9 mouse cellular contexts compared by ENCODE assay signal in genomic region chr1:179645980-179646268, GRCm38 (mm10). TPM values are rescaled to one million over a fixed set of nuclear protein-coding genes. Genes with fewer than 3 reads are reported as not detected.
A peak's percentile ranks its signal among the peaks of the same experiment; 100 is the strongest.
DNase-seq lines count a peak whose midpoint lies in the region; ATAC-seq and TF ChIP-seq lines count a peak whose summit lies in the region.
"Had no signal": no experiment of that assay in that cellular context is flagged by ENCODE, and none has a peak within 500 bp of the region (broad histone marks: within the 10 kb centered on the region; RNA-seq: fewer than 3 reads in every experiment).

No protein-coding gene starts in this region.

- CTCF ChIA-PET in Patski (lab: Charles Lee): interaction anchor here (1.0 to 3.7 kb wide), 9 partner anchors 11 to 201 kb away, joined by 3 to 15 read pairs (median 4); no protein-coding TSS in a partner anchor

- DNase-seq in heart, postnatal 14 days: no peak
- no peak for DNase-seq in Patski (ENCODE audit: low read depth, low spot score)
- DNase-seq in gastrocnemius, postnatal 36 days: no peak
- DNase-seq in urinary bladder, postnatal 25 days (ENCODE audit: low spot score): no peak

- in situ Hi-C loops in Patski (cut with MboI; ENCODE audit: low pct_unique_long_range_greater_than_20kb): loop anchor here (10.0 kb wide), 1 partner anchor 199 kb away; no protein-coding TSS in a partner anchor

- 19% methylated on average over 4 of the region's 4 CpGs for WGBS in heart, embryonic 14.5 days
- 12% methylated on average over 4 of the region's 4 CpGs for WGBS in hindbrain, embryonic 13.5 days
- 25% methylated on average over 4 of the region's 4 CpGs for WGBS in midbrain, embryonic 12.5 days

- POLR2A ChIA-PET in Patski (lab: Charles Lee): interaction anchor here (1.2 kb wide), 1 partner anchor 22 kb away, joined by 3 read pairs; no protein-coding TSS in a partner anchor

- no peak overlapping the region; the same call in 1 of the 2 replicates for H3K9ac ChIP-seq in heart, embryonic 14.5 days (ENCODE audit: low read length)
- H3K9ac ChIP-seq in hindbrain, embryonic 13.5 days: peak overlapping the region; percentile 46; the same call in 1 of the 2 replicates
- H3K9ac ChIP-seq in midbrain, embryonic 12.5 days (replicated peaks): no peak overlapping the region

- no peak overlapping the region for H3K27ac ChIP-seq in heart, embryonic 14.5 days (replicated peaks in 1 of 2; ENCODE audit: control insufficient read depth in 1 of 2, insufficient read depth in 1 of 2, low read depth in 2 of 2, low read length in 2 of 2)
- no peak overlapping the region for H3K27ac ChIP-seq in hindbrain, embryonic 13.5 days
- no peak overlapping the region for H3K27ac ChIP-seq in midbrain, embryonic 12.5 days (replicated peaks)
- H3K27ac ChIP-seq: macrophage had no signal

- no peak for ATAC-seq in heart, embryonic 14.5 days (ENCODE audit: insufficient number of reproducible peaks, insufficient read depth, low FRiP score, low read depth)
- ATAC-seq in Patski: peak; percentile 28
- peak; percentile 57; the same call in 1 of the 2 replicates for ATAC-seq in hindbrain, embryonic 13.5 days (ENCODE audit: low FRiP score)
- ATAC-seq in midbrain, embryonic 12.5 days (ENCODE audit: low FRiP score, low read depth): no peak
- no peak for ATAC-seq in monocyte, adult 5-6 weeks (replicated peaks; ENCODE audit: insufficient number of reproducible peaks, low FRiP score, low TSS enrichment, poor library complexity, severe bottlenecking)

- H3K27me3 ChIP-seq in heart, embryonic 14.5 days (ENCODE audit: control insufficient read depth, insufficient read depth, low read length): no peaks in the 10 kb centered on the region
- no peaks in the 10 kb centered on the region for H3K27me3 ChIP-seq in Patski
- H3K27me3 ChIP-seq in hindbrain, embryonic 13.5 days: no peaks in the 10 kb centered on the region
- H3K27me3 ChIP-seq in midbrain, embryonic 12.5 days: no peaks in the 10 kb centered on the region

- H3K4me2 ChIP-seq in heart, embryonic 14.5 days (ENCODE audit: low read length): peak overlapping the region; percentile 55
- peak overlapping the region; percentile 50 for H3K4me2 ChIP-seq in hindbrain, embryonic 13.5 days
- peak overlapping the region; percentile 42 for H3K4me2 ChIP-seq in midbrain, embryonic 12.5 days (replicated peaks)

- H3K36me3 ChIP-seq in heart, embryonic 14.5 days (ENCODE audit: control insufficient read depth, insufficient read depth, low read length): no peaks in the 10 kb centered on the region
- H3K36me3 ChIP-seq in hindbrain, embryonic 13.5 days: no peaks in the 10 kb centered on the region
- H3K36me3 ChIP-seq in midbrain, embryonic 12.5 days: no peaks in the 10 kb centered on the region

- peaks cover 2% of the 10 kb centered on the region in 2 experiments; a peak in 2 of 4 replicates for H3K4me1 ChIP-seq in heart, embryonic 14.5 days (ENCODE audit: control insufficient read depth in 2 of 2, insufficient read depth in 2 of 2, low read length in 2 of 2)
- H3K4me1 ChIP-seq in hindbrain, embryonic 13.5 days (replicated peaks): no peaks in the 10 kb centered on the region; the same call in 1 of the 2 replicates
- H3K4me1 ChIP-seq in midbrain, embryonic 12.5 days: 0 out of 2 replicates have a peak, but pooled peaks cover 3% of the 10 kb centered on the region

- TF ChIP-seq CTCF in Patski (IDR thresholded peaks at IDR 0.05): no peak

- peak overlapping the region in 1 of 2 experiments; percentile 14; a peak in 1 of 4 replicates for H3K4me3 ChIP-seq in heart, embryonic 14.5 days (ENCODE audit: control insufficient read depth in 1 of 2, insufficient read depth in 1 of 2, low read depth in 1 of 2, low read length in 2 of 2)
- peak overlapping the region; percentile 22; the same call in 1 of the 2 replicates for H3K4me3 ChIP-seq in hindbrain, embryonic 13.5 days
- H3K4me3 ChIP-seq in midbrain, embryonic 12.5 days: 0 out of 2 replicates have a peak overlapping the region, but pooled peaks have one; percentile 5

- intact Hi-C loops in heart, postnatal 14 days (cut with DNase I): loop anchor here (10.0 kb wide), 2 partner anchors 89 to 199 kb away; no protein-coding TSS in a partner anchor
- intact Hi-C loops in gastrocnemius, postnatal 36 days (cut with DNase I): loop anchor here (10.0 kb wide), 2 partner anchors 89 to 199 kb away; no protein-coding TSS in a partner anchor

- H3K9me3 ChIP-seq in heart, embryonic 14.5 days (ENCODE audit: control insufficient read depth, low read length): no peaks in the 10 kb centered on the region
- no peaks in the 10 kb centered on the region for H3K9me3 ChIP-seq in hindbrain, embryonic 13.5 days
- no peaks in the 10 kb centered on the region for H3K9me3 ChIP-seq in midbrain, embryonic 12.5 days

RNA-seq across cellular contexts. Expression of gene Sccpdh, which starts 22.1 kb away (rescaled TPM):
- polyA plus RNA-seq in heart, embryonic 14.5 days (2014; fragmentation: Nextera tagmentation; extraction: Ambion mirVana): 100 and 103 TPM in 2 replicates
- 10 to 100 TPM; 61.0 to 65.4 TPM for total RNA-seq in heart, postnatal 14 days (2021)
- 67.5 TPM for polyA plus RNA-seq in Patski (2021)
- polyA plus RNA-seq in hindbrain, embryonic 13.5 days (2015; fragmentation: Nextera tagmentation; extraction: Ambion mirVana): 142 and 147 TPM in 2 replicates
- polyA plus RNA-seq in midbrain, embryonic 12.5 days (2016; fragmentation: Nextera tagmentation; extraction: Ambion mirVana): 90.1 and 96.3 TPM in 2 replicates
- 10 to 100 TPM; 28.7 to 33.0 TPM for total RNA-seq in gastrocnemius, postnatal 36 days (2021)
- 10.1 to 18.2 TPM (median 15.0 TPM) in 3 replicates for total RNA-seq in monocyte, adult 5-6 weeks (2017)

Comparison
In these comparisons a context has a peak if more than half of its experiments do, and no peak if none do; other contexts are left out.
1. ATAC-seq: peak in Patski (single experiment) and hindbrain, embryonic 13.5 days (single experiment); none in heart, embryonic 14.5 days (single experiment), midbrain, embryonic 12.5 days (single experiment) and monocyte, adult 5-6 weeks (single experiment).
2. Peak in every context shown above with its lines, with median percentiles within 50 percentile points of each other: H3K4me2 ChIP-seq.